Mouse (Mus musculus) intestine, embryonic 14.5 days (tissue): Measurements from ENCODE around the gene Tnni1. TPM values are rescaled to one million over a fixed set of nuclear protein-coding genes. Genes with fewer than 3 reads are reported as not detected.
A peak's percentile ranks its signal among the peaks of the same experiment; 100 is the strongest.

ENCODE experiments used
- ATAC-seq: fragments of 200-750 bp; cut with Nextera tagmentation; replicated peaks from 2 replicates; pipeline ENCODE4 v1.8.0; 2017; ENCODE audit warnings: low read depth, moderate number of reproducible peaks, moderate TSS enrichment, moderate library complexity; ENCODE audit not compliant: low FRiP score, low TSS enrichment
- DNase-seq: peaks from one replicate; pipeline ENCODE4 v3.0.0-alpha.2; 2018; ENCODE audit warnings: low spot score
- H3K27ac ChIP-seq: fragments of 300-500 bp; sonication (generic); 2 replicates; pipeline ENCODE4 v1.5.1; 2014; ENCODE audit warnings: low read depth, mild to moderate bottlenecking, control low read depth
- H3K27me3 ChIP-seq: fragments of 300-500 bp; sonication (generic); replicated peaks from 2 replicates; pipeline ENCODE4 v1.6.1; 2014; ENCODE audit warnings: low read length, control low read depth; ENCODE audit not compliant: control insufficient read depth, insufficient read depth
- H3K36me3 ChIP-seq: fragments of 300-500 bp; sonication (generic); 2 replicates; pipeline ENCODE4 v1.6.1; 2014; ENCODE audit warnings: low read length, control low read depth; ENCODE audit not compliant: control insufficient read depth, insufficient read depth
- H3K4me1 ChIP-seq: fragments of 300-500 bp; sonication (generic); replicated peaks from 2 replicates; pipeline ENCODE4 v1.6.1; 2014; ENCODE audit warnings: low read length, control low read depth, mixed read lengths; ENCODE audit not compliant: control insufficient read depth, insufficient read depth
- H3K4me2 ChIP-seq: fragments of 300-500 bp; sonication (generic); 2 replicates; pipeline ENCODE4 v1.6.1; 2014; ENCODE audit warnings: low read length
- H3K4me3 ChIP-seq: fragments of 300-500 bp; sonication (generic); 2 replicates; pipeline ENCODE4 v1.5.1; 2014; ENCODE audit warnings: low read depth, low read length, control low read depth, mixed read lengths
- H3K9ac ChIP-seq: fragments of 300-500 bp; sonication (generic); 2 replicates; pipeline ENCODE4 v1.6.1; 2014; ENCODE audit warnings: mild to moderate bottlenecking, low read length
- H3K9me3 ChIP-seq: fragments of 300-500 bp; sonication (generic); 2 replicates; pipeline ENCODE4 v1.6.1; 2016; ENCODE audit warnings: low read length, control low read depth; ENCODE audit not compliant: control insufficient read depth
- WGBS: fragments of 180-500 bp; shearing (Covaris S2); extraction: QIAGEN DNeasy Blood & Tissue Kit; methylation state at CpG from one replicate; pipeline ENCODE4 v1.1.7; 2014; 5-methylcytosine and 5-hydroxymethylcytosine counted together
- polyA plus RNA-seq: library from polyadenylated mRNA; unstranded; fragments of >200 nt; fragmentation: Nextera tagmentation; extraction: Ambion mirVana; gene quantifications from 2 replicates; pipeline ENCODE4 v1.2.1, GENCODE M21; 2014

Gene Tnni1
- polyA plus RNA-seq, 1 experiment from 2014 or later, result 6.4 TPM

DNA sequence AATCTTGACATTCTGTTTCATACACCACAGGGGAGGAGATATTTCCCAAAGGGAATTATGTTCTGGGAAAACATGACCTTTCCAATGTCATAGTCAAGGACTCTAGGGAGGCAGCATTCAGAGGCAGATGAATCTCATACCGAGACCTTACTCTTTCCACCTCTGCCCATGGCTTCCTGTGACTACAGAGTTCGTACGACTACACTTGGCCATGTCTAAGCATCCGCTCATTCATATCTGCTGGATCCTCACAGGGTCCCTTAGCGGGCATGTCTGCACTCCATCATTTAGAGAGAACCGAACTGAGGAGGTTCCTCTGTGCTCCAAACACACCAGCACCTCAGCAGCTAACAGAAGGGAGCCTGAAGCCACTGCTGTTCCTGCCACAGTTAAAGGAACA is 59.8 kb downstream of the Tnni1 start:
- no peak overlapping the region for H3K4me3 ChIP-seq
- H3K9ac ChIP-seq, result no peak overlapping the region
- WGBS, result 87% methylated on average over 6 of the region's 6 CpGs
- H3K4me2 ChIP-seq, result no peak overlapping the region
- ATAC-seq (no peak), DNase-seq (no peak)
- no peak overlapping the region for H3K27ac ChIP-seq
- no peaks in the 10 kb centered on the region for H3K9me3 ChIP-seq
- H3K4me1 ChIP-seq, result peaks cover 13% of the 10 kb centered on the region
- no peaks in the 10 kb centered on the region for H3K27me3 ChIP-seq
- H3K36me3 ChIP-seq, result no peaks in the 10 kb centered on the region

DNA sequence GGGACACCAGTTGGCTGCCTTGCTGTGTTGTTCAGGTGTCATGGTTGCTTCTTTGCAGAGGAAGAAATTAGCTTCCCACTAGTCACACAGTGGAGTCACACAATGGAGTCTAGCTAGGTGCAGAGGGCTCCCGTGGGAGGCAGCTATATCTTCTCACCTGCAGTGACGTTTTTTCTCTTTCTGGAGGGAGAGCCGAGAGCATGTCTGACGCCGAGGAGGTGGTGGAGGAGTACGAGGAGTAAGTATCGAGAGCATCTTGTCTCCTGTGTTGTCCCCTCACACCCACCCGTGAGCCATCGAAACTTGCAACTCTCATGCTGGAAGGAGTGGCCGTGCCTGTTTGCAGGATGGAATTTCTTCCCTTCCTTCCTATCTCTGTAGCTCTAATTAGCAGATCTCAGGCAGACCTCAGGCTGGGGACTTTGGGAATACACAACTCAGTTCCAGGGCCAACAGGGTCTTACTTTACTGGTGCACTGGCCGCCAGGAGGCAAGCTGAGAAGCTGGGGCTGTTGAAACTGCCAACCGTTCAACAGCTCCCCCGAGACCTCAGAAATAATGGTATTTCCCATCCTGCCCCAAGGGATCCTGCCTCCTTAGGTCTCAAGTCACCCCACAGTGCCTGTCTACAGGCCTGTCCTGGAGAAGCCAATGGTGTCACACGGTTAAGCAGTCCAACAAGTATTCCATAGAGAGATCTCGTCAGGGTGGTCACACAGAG is 61.6 kb downstream of the Tnni1 start:
- no peaks in the 10 kb centered on the region for H3K9me3 ChIP-seq
- 71% methylated on average over 15 of the region's 15 CpGs for WGBS
- ATAC-seq (no peak), DNase-seq (no peak)
- H3K4me2 ChIP-seq, result no peak overlapping the region
- no peak overlapping the region for H3K4me3 ChIP-seq
- H3K36me3 ChIP-seq, result no peaks in the 10 kb centered on the region
- H3K27ac ChIP-seq, result no peak overlapping the region
- no peaks in the 10 kb centered on the region for H3K27me3 ChIP-seq
- peaks cover 9% of the 10 kb centered on the region for H3K4me1 ChIP-seq
- no peak overlapping the region for H3K9ac ChIP-seq

DNA sequence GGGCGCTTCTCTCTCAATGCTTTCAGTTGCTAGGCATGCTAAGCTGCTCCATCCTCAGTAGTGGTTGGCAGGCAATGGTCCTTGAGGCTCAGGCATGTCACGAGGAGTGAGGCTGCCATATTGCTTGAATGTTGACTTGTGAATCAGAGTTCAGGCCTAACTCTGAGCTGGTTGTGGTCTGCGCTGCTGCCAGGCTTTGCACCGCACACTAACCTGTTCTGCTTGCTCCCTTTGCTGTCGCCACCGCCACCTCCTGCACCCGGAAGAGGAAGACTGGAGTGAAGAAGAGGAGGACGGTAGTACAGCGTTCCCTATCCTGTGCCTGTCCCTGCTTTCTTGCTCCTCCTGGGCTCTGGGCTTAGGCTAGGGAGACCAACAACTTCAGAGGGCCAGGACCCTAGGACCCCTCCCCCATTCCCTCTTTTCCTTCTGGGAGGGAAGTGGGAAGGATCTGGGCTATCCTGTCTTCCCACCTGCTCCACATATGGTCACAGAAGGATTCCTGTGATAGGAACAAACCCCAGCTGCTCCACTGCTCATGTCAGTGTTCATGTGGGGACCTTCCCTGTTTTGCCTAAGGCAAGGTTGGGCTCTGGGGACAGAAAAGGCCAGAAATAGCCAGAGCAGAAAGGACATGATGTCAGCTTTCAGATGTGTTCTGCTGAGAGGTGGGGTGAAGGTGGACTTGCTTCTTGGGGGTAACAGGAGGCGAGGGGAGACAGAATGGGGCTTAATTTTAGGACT is 64.5 kb downstream of the Tnni1 start:
- DNase-seq (no peak), ATAC-seq (no peak)
- no peaks in the 10 kb centered on the region for H3K27me3 ChIP-seq
- 86% methylated on average over 10 of the region's 10 CpGs for WGBS
- H3K9me3 ChIP-seq, result no peaks in the 10 kb centered on the region
- H3K4me2 ChIP-seq, result no peak overlapping the region
- peaks cover 2% of the 10 kb centered on the region; the same call in 1 of the 2 replicates for H3K4me1 ChIP-seq
- no peak overlapping the region for H3K27ac ChIP-seq
- H3K36me3 ChIP-seq, result no peaks in the 10 kb centered on the region
- no peak overlapping the region for H3K4me3 ChIP-seq
- H3K9ac ChIP-seq, result no peak overlapping the region

DNA sequence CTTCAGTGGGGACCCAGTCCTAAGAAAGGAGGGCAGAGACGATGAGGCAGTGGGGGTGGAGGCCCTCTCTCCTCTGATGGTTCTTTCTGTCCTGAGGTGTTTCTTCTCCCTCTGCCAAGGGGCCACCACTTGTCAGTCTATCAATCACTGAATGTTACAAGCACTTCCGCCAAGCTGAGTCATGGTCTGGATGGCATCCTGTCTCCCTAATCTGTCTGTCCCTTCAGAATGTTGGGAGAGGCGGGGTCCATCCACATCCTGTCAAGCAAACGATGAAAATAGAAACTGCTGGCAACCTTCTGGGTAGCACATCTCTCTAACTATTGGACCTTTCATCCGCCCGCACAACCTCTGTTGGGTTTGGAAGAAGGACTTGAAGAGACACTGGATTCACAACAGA is 65.2 kb downstream of the Tnni1 start:
- no peak for DNase-seq
- Histone ChIP-seq H3K27ac (no peak overlapping the region), H3K4me1 (peaks cover 2% of the 10 kb centered on the region; the same call in 1 of the 2 replicates), H3K27me3 (no peaks in the 10 kb centered on the region), H3K36me3 (no peaks in the 10 kb centered on the region), H3K4me3 (no peak overlapping the region), H3K9ac (no peak overlapping the region), H3K9me3 (no peaks in the 10 kb centered on the region), H3K4me2 (no peak overlapping the region)
- WGBS, result 63% methylated on average over 6 of the region's 6 CpGs
- no peak for ATAC-seq

DNA sequence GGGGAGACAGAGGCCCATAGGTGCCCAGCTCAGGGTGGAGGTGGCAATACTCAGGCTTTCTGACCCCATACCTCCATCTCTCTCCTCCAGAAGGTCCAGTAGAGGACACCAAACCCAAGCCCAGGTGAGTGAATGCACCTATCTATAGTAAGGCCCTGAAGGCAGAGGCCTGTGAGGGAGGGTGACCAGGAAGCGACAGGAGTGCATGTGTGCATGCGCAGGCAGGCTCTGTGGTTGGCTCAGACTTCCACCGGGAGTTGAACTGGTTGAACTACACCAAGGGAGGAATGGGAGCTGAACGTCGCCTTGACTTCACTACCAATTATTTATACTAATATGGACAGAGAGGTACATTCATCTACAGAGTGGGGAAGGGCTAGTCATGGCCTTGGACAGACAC is 67.4 kb downstream of the Tnni1 start:
- DNase-seq, result no peak
- Histone ChIP-seq H3K27ac (no peak overlapping the region), H3K9me3 (no peaks in the 10 kb centered on the region), H3K4me3 (no peak overlapping the region), H3K9ac (no peak overlapping the region), H3K36me3 (no peaks in the 10 kb centered on the region), H3K4me2 (no peak overlapping the region), H3K4me1 (peaks cover 2% of the 10 kb centered on the region), H3K27me3 (no peaks in the 10 kb centered on the region)
- 86% methylated on average over 5 of the region's 5 CpGs for WGBS
- ATAC-seq, result no peak

DNA sequence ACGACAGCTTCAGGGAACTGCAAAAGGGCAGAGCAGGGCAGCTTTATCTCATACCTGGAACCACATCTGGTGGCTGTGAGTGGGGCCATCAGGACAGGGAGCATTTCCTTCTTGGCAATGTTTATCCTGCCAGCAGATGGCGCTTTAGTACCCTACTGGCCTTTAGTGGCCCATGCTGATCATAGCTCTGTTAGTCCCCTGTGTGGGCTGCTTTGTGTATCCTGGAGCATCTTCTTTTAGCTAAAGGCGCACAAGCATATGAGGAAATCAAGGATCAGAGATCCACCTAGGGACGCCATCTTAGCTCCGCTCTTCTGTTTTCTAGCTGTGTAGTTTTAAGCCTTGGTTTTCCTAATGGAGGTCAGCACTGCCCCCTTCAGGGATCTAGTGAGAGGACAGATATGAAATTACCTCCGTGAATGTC is 67.9 kb downstream of the Tnni1 start:
- Histone ChIP-seq H3K9ac (no peak overlapping the region), H3K9me3 (no peaks in the 10 kb centered on the region), H3K27ac (no peak overlapping the region), H3K36me3 (no peaks in the 10 kb centered on the region), H3K27me3 (no peaks in the 10 kb centered on the region), H3K4me1 (peaks cover 7% of the 10 kb centered on the region), H3K4me3 (no peak overlapping the region), H3K4me2 (no peak overlapping the region)
- 25% methylated on average over 6 of the region's 6 CpGs for WGBS
- no peak for ATAC-seq
- DNase-seq, result peak; percentile 78

DNA sequence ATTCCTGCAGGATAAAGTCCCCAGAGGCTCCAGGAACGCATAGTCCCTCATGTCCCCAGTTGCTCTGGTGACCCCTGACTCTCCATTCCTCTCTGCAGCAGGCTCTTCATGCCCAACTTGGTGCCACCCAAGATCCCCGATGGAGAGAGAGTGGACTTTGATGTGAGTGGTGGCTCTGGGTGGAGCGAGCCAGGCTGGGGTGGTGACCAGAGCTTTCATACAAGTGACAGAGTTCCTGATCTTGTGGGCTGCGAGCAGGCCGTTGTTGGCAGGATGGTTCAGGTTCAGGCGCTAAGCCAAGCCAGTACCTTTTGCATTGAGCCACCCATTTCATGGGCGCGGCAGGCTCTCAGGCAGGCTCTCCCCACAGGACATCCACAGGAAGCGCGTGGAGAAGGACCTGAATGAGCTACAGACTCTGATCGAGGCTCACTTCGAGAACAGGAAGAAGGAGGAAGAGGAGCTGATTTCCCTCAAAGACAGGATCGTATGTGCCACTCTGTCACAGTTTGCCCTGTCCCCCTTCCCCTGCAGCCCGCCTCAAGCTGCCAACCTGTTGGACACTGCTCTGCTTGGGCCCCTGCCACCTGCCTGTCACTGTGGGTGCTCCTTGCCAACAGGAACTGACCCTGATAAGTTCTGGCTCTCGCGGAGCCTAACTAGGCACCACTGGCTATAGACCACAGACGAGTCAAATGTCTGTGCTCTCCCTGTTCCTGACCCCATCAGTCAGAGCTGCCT is 68.5 kb downstream of the Tnni1 start:
- peaks cover 11% of the 10 kb centered on the region for H3K4me1 ChIP-seq
- no peaks in the 10 kb centered on the region for H3K27me3 ChIP-seq
- 80% methylated on average over 17 of the region's 17 CpGs for WGBS
- H3K9me3 ChIP-seq, result no peaks in the 10 kb centered on the region
- no peaks in the 10 kb centered on the region for H3K36me3 ChIP-seq
- no peak for DNase-seq
- ATAC-seq, result no peak
- no peak overlapping the region for H3K27ac ChIP-seq
- H3K4me2 ChIP-seq, result no peak overlapping the region
- H3K4me3 ChIP-seq, result no peak overlapping the region
- H3K9ac ChIP-seq, result no peak overlapping the region

DNA sequence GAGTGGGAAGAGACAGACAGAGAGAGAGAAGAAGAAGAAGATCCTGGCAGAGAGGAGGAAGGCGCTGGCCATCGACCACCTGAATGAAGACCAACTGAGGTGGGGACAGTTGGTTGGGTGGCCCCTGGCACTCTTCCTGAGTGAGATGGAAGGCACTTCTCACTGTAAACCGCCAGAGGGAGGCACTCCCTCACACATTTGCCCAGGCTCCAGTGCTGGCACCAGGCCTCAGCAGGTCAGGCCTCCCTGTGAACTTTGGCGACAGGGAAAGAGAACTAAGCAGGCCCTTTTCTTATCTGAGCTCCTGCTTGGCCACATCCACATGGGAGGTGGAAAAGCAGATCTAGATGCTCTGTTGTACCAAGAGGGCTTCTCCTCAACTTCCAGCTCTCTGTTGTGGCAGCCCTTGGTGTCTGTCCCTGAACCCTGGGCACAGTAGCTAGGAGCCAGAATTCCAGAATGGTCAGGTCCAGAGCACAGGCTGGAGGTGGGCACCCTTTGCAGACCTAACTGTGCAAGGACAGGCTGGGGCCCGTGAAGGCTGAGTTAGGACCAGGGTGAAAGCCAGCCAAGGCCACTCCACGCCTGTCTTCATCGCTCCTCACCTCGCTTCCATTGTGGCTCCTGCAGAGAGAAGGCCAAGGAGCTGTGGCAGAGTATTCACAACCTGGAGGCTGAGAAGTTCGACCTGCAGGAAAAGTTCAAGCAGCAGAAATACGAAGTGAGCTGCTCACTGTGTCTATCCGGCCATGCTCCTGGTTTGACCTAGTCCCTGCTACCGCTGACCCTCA is 71.7 kb downstream of the Tnni1 start:
- WGBS, result 64% methylated on average over 12 of the region's 12 CpGs
- H3K9ac ChIP-seq, result no peak overlapping the region
- no peak overlapping the region for H3K27ac ChIP-seq
- H3K27me3 ChIP-seq, result no peaks in the 10 kb centered on the region
- peaks cover 13% of the 10 kb centered on the region for H3K4me1 ChIP-seq
- H3K36me3 ChIP-seq, result no peaks in the 10 kb centered on the region
- H3K9me3 ChIP-seq, result no peaks in the 10 kb centered on the region
- no peak overlapping the region for H3K4me2 ChIP-seq
- no peak for DNase-seq
- no peak overlapping the region for H3K4me3 ChIP-seq
- ATAC-seq, result no peak
